Mouse (Mus musculus): ENCODE data around the gene Traf1.

Gene Traf1

DNA sequence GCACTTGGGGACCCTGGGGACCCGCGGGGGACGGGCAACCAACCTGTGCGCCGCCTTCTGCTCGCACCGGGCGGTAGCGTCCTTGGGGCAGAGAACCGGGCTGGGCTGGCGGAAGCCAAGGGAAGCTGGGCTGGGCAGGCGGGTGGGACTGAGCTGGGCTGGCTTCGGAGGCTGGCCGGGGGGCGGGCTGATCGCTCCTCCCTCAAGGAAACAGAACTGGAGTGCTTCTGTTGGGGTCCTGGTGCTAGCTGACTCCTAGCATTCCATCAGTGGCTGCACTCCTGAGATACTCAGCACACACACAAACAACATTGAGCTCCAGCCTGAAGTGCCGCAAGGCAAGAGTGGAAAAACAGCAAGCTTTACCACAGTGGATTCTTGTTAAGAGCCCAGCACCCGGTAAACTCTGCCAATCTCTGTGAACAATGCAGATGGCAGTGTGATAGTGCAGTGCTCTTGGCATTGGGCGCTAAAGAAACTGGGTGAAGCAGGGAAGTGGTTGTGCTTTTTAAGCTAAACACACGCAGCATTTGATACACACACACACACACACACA lies at the start of gene Traf1:
TSS of gene Traf1 (minus strand) at position 292 of the 556 bp plus-strand sequence.
- peak; percentile 83 for DNase-seq

DNA sequence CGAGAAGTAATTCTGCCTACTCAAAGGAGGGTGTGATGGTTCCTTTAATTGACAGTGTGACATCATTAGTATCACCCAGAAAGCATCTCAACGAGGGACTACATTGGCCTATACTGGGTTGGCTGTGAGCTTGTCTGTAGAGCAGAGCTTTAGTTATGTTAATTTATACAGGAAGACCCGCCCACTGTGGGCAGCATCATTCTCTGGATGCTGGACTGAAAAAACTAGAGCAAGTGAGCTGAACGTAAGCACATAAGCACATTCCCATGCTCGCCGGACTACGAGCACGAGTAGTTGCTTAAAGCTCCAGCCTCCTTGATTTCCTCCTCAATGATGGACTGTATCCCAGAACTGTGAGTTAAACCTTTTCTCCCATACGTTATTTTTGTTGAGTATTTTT lies 37.4 kb upstream of the Traf1 start:
- no peak for DNase-seq

DNA sequence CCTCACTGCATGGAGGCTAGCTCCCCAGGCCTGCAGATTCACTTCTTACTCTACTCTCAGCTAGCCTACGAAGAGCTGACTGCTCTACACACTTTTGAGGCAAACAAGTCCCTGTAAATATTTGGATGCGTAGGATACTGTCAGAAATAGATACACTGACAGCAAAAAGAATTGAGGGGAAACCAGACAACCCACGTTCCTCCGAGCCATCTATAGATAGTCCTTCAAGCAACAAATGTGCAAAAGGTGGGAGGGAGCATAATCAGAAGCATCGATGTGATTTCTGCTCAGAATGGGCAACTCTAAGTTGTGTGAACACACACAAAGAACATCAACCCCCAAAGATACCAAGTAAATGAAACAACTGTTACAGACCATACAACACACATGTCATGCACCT lies 34.9 kb upstream of the Traf1 start:
- DNase-seq: no peak

DNA sequence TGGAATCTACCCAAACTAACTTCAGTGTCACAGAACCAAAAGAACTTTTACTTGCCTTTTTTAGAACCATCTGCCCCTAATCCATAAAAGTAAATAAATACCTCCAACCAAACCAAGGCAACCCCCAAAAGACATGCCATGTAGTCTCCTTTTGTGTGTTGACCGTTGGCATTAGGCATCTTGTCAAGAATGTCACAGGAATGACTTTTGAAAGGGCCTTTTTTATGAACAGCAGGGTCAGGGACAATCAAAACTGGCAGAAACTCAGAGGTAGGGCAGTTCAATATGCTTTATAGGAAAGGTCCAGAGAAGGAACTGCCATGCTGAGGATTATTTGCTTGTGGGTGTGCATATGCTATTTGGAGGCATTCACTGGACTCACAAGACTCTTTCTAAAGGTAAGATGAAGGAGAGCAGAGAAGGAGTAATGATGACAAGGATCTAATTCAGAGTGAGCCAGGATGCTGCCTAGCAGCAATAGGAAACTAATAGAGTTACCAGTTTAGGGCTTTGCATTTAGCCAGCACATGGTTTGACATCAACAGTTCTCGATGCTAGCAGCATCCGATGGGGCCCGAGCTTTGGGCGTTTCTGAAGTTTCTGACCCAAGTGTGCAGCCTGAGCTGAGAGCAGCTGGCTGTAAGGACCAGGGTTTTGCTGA lies 32.3 kb upstream of the Traf1 start:
- no peak for DNase-seq

DNA sequence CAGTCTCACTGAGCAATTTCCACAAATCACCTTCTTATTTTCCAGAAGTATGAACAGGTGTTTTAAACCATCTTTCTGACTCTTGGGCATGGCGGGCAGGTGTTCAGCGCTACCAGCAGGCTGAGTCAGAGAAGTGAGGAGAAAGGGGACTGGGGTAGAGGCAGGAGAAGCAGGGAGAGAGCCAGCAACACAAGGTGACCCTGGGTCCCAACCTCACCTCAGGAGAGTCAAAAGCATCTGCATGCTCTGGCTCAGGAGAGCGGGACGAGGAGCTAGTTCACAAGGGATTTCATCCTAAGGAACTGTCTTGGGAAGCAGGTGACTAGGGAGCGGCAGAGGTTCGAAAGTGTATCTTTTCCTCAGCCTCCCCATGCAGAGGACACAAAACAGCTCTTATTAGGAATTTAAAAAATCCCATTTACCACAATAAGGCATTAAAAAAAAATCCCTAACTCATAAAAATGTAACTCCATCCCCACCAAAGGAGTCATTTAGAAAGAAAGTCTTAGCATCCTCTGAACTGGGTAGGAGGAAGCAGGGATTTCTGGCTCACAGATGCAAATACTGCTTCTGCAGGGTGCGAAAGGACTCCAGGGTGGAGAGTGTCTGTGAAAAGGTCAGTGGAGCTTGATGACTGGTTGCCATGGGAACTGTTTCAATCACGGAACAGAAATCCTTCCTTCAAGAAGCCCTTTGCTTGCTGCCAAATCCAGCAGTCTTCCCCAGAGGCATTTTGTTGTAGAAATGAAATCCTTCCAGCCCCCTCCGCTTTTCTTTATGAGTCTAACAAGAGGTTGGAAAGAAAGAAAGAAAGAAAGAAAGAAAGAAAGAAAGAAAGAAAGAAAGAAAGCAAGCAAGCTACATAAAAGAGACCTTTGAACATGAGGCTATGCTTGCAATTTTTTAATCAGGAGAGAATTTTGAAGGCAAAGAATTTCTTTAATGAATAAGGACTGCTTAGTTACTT lies 31.4 kb upstream of the Traf1 start:
- peak; percentile 32 for DNase-seq

DNA sequence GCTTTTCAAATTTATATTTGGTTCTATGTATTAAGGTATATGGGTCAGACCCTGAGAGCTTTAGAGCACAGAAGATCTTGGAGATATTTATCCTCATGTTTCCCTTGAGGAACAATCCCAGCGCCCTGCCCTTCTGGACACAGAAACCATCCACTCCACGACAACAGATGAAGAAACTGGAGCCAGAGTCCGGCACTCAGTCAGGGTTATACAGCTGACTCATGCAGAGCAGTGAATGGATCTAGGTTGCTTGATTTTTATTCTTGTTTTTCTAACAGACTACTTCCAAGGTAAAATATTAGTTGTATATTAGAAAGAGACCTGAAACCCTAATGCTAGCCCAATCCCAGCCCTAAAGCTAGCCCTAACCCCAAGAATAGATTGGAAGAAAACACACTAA lies 30.4 kb upstream of the Traf1 start:
- DNase-seq: no peak

DNA sequence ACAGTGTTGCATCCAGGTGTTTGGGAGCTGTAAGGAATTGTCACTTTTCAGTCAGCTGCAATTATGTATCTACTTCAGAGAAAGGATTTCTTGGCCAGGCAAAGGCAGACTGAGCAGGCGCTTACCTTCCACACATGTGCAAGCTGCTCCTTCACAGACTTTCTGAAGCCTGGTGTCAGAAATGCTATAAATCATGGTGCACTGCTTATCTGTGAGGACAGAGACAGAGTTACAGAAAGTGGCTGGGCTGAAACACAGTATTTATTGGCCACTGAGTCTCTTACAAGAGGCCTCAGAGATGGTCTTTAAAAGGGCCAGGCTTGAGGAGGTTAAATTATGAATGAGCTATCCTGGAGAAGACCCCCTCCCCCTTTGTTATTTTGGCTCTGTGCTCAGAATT lies 28.2 kb upstream of the Traf1 start:
- DNase-seq: no peak

DNA sequence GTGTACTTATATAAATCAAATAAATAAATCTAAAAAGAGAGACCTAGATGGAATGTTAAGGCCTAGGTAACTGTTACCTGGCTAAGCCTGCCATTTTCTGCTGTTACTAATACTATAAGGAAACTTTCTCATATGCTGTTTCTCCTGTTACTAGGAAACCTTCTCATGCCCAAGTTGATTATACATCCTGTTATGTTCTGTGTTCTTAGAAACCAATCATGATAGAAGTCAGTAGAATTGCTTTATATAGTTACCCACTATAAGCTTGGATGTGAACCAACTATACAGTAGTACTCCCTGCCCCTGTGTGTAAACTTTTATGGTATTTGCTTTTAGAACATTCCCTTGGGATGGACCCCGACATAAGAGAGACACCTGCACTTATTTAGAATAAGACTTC lies 26.0 kb upstream of the Traf1 start:
- DNase-seq: no peak

DNA sequence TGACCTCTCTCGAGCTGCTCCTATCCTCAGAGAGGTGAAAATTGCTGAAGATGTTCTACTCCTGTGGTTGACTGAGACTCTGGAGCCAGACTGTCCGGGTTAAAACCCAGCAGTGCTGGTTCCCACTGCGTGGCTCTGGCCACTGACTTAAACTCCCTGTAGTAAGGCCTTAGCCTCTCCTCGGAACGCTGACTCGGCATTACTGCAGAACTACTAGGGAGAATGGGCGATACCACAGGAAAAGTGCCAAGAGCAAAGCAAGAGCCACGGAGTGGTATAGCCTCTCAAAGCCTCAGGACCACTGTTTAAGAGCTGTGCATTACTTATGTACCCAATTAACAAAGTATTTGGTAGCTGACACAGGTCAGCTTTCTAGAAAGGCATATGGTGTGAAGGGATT lies 23.3 kb upstream of the Traf1 start:
- no peak for DNase-seq

DNA sequence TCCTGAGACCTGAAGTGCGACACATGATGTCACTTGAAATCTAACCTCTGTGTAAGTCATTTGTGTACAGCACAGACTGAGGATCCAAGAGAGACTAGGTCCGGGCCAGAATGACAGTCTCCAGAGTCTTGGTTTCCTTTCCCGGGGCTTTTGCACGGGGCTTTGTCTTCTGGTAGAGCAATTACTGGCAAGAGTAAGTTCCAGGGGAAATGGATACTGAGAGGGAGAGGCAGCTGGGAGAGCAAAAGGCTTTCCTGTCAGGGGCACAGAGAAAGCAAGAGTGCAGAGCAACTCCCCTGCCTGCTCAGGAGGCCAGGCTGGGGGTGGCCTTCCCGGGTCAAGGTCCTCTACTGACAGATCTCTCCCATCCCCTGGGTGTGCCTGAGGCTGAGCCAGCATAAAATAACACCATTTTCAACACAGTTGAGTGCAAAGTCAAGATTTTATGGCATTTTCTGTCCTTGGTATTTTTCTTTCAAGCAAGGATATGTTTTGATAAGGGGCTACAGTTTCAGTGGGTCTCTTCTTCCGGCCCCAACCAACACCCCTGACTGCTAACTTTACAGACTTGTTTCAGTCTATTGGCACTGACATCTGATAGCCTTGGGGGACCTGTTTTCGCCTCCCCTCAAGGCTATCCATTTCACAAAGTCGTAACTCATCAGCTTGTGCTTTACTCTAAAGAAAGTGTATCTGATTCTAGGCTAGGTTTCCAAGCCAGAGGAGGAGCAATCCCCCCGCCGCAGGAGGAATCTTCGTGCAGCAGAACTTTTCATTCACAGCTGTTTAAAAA lies 21.5 kb upstream of the Traf1 start:
- no peak for DNase-seq

DNA sequence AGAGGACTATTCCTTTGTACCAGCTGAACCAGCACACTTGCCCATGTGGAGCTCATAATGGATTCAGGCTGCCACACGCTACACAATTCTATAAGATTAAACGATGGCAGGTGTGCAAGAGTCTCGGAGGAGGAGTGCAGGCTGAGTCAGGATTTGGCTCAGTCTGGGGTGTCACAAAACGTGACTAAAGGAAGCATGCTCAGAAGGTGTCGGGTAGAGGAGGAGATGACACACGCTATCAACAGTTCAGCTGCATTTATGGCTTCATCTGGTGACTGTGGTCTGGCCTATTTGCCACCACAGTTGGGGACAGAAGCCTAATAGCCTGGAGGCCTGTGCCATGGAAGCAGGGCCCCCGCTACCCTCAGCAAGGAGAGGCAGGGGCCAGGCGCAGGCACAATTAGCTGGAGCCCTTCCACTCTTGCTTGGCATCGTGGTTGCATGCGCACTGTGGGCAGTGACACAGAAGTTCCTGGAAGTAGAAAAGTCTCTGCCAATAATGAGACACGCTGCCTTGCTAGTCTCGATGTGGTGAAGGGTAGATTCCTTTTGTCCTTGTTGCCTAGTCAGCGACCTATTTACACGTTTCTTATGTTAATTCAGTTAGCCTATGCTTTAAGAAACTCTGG lies 20.6 kb upstream of the Traf1 start:
- DNase-seq: no peak

DNA sequence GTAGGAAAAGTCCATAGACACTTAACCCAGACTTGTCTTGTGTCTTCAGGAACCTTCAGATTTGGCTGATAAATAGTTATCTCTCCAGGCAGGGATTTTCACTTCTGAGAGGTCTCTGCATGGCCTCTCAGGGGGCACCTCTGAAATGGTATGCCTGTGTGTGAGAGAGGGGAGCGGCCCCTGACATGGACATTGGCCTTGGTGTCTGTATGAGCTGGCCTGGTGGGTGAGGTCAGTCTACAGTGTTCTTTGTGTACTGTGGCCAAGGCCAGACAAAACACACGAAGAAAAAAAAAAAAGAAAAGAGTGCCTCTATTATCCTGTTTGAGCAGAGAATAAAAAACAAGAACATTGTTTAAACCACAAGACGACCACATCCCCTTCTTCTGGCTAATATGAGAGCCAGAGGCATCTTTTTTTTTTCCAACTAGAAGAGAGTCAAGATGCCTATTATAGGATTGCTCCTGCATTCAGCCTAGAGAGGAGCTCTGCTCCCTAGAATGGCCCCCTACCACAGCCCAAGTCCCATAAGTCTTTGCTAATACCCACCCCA lies 18.0 kb upstream of the Traf1 start:
- no peak for DNase-seq

DNA sequence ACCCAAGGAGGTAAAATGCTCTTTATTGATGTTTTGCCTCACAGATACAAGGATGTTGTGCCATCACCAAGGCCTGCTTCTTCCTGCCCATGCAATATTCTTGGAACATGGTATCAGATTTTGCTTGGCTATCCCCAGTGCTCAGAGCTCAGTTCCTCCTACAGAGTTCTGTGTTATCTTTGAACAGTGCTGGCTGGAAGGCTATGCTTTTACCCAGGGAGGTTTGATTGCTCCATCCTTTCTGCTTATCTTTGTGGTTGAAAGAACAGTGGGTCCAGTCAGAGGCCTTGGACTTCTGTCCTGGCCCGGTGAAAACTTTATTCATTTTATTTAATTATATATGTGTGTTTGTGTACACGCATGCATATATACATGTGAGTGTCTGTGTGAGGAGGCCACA lies 16.7 kb upstream of the Traf1 start:
- no peak for DNase-seq

DNA sequence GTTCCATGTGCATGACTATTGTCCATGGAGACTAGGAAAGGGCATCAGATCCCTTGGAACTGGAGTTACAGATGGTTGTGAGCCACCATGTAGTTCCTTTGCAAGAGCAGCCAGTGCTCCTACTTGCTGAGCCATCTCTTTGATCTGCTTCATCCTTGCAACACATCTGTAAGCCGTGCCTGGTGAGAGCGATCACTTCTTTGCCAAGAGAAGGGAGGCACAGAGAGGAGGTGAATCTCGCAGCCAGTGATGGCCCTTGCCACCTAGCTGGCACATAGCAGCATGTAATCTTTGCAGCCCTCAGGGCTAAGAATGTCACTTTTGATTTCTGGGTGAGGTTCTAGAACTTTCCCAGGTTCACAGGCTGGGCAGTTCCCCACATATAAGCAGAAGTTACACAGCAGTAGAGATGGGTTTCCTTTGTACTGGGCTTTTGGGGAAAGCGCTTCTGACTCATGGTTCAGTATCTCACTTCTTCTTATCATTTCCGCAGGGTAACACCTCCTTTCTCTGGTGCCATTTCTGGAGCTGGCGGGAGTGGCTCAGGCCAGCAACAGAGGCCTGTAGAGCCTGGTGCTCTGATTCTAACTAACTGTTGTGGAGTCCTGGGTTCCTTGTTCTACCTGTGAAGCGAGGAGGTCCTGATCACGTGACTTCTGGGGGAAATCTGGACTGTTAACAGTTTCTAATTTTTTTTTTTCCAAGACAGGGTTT lies 15.5 kb upstream of the Traf1 start:
- DNase-seq: peak; percentile 33

DNA sequence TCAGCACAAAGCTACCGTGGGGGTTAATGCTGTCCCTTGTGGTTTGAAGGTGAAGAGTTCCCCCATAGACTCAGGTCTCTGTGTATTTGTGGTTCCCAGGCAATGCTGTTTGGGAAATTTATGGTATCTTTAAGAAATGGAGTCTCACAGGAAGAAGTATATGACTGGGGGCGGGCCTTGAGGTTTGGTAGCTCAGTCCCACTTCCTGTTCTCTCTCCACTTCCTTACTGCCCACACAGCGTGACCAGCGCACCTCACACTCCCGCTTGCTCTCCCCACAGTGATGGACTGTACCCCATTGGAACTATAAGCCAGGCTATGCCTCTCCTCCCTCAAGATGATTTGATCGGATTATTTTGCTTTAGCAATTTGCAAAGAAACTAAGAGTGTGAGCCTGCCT lies 14.9 kb upstream of the Traf1 start:
- DNase-seq: peak; percentile 41

DNA sequence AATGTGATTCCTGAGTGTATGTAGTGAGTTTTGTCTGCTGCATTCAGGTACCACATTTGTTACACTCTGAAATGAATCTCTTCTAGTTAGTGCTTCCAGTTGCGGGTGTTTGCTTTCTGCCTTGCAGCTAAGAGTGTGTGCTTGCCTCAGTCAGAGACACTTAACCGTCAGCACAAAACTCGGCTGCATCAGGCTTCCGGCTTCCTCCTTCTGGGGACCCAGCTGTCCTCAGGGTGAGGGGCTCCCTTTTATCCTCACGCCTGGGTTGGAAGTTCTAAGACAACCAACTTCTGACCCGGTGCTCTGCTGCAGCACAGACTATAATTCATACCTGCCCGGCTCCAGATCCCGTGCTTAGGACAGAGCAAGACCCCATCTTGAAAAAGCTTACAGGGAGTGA lies 11.5 kb upstream of the Traf1 start:
- DNase-seq: no peak

DNA sequence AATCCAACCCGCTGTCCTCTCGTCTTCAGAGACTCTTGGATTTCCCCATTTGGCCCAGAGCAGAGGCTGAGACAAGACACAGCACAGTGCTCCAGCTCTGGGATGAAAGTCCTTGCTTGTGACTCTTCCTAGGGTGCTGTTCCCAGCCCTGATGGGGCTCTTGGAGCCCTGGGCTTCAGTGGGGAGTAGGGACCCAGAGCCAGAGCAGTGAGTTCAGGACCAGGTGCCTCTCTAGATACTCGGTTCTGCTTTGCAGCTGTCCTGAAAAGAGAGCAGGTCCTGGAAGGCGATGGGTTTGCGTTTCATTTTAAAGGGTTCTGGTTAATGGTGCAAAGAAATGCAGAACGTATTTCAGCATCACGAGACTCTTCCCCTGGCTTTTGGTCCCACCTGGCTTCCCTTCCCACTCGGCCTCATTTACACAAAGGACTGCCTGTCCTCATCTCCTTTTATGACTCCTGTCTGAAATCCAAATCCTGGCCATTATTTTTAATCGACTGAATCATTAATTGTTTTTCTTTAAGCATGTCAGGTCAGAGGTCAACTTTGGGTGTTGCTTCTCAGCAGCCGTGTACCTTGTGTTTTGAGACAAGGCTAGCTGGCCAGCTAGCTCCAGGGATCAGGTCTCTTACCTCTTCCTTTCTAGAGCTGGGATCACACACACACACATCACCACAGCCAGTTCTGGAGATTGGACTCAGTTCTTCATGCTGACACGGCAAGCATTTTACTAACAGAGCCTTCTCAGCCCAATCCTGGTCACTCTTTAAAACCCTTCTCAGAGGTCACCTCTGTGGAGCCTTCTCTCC lies 9.7 kb upstream of the Traf1 start:
- DNase-seq: no peak

DNA sequence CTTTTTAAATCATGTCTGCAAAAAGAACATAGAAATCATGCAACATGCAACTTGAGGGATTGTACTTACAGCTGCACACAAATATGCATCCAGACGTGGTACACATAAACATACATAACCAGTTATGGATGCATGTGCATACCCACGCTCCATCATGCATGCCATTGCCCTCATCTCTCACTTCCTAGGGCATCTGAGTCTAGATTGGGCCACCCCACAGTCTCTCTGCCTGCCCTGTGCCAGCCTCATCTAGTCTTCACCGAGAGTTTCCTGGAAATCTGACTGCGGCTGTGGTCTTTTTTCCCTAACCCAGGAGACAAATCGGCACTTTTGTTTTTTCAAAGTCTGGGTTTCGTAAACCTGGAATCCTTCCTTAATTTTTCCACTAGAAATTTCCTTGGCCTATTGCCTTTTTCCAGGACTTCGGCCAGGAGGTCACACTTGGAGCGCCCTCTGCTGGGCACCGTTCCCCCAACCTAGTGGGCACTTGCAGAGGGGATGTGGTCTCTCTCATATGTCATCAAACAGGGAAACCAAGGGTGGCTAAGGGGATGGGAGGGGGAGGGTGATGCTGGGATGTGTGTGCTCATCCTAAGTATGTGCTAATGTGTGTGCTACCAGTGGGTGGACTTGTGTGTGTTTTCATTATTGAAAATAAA lies 8.6 kb upstream of the Traf1 start:
- peak; percentile 91 for DNase-seq

DNA sequence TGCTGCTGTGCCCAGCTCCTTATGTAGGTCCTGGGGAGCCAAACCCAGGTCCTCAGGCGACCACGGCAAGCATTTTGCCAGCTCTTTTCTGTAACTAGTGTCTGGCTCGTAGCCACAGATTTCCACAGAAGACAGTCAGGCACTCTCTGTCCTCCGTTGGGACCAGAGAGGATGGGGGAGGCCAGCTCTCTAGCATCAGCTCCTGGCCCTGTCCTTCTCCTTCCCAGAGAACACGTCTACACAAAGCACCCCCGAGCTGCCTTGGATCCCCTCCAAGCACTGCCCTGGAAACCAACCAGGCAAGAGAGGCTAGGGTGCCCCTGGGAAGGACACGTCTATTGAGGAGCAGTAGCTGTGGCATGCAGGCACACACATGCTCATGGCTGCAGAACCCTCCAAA lies 7.6 kb upstream of the Traf1 start:
- no peak for DNase-seq

DNA sequence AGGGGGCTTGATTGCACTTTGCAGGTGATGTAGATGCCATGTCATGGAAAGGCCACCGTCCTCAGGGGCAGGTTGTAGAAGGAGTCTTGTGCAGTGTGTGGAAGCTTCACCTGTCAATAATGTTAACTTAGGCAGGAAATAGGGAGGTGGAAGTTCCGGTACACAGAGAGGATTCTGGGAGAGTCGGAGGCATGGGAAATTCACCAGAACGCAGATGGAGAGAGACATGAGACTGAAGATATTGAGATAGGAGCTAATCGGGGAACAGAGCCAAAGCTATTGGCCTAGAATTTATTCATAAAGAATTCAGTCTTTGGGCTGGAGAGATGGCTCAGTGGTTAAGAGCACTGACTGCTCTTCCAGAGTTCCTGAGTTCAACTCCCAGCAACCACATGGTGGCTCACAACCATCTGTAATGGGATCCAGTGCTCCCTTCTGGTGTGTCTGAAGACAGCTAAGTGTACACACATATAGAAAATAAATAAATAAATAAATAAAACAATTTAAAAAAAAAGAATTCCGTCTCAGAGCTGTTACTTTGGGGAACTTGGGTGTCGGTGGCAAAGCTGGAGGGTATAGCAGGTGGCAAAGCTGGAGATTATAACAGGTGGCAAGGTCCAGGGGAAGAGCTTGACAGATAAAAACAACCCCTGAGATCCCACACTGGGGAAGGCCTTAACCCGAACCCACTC lies 4.8 kb upstream of the Traf1 start:
- no peak for DNase-seq

Measured in lung, postnatal 36 days (tissue).